Mouse (Mus musculus): ENCODE measurements around the gene Atp13a5. TPM values are rescaled to one million over a fixed set of nuclear protein-coding genes. Genes with fewer than 3 reads are reported as not detected.

Atp13a5 gene
- polyA plus RNA-seq, 1 experiment from 2014 or later: 0.20 TPM

GRCm38 (mm10) chr16:29327910-29328309 is 50.6 kb downstream of the Atp13a5 start:
- Histone ChIP-seq H3K36me3 (ENCODE audit: control insufficient read depth, insufficient read depth, low read length) (no peaks in the 10 kb centered on the region), H3K27me3 (ENCODE audit: control insufficient read depth, insufficient read depth, low read length) (no peaks in the 10 kb centered on the region), H3K9ac (ENCODE audit: low read length) (no peak overlapping the region), H3K4me2 (no peak overlapping the region), H3K4me3 (ENCODE audit: low read depth, low read length) (no peak overlapping the region), H3K27ac (ENCODE audit: low read depth, low read length) (no peak overlapping the region), H3K9me3 (ENCODE audit: control insufficient read depth, low read length) (no peaks in the 10 kb centered on the region), H3K4me1 (ENCODE audit: control insufficient read depth, insufficient read depth, low read length) (no peaks in the 10 kb centered on the region; the same call in 1 of the 2 replicates)
- WGBS: 61% methylated on average over 3 of the region's 3 CpGs
- no peak for ATAC-seq (ENCODE audit: low FRiP score)
- no peak for DNase-seq (ENCODE audit: low spot score, missing footprints)

GRCm38 (mm10) chr16:29325233-29325919 is 53.2 kb downstream of the Atp13a5 start:
- no peak overlapping the region for H3K27ac ChIP-seq (ENCODE audit: low read depth, low read length)
- H3K4me2 ChIP-seq: no peak overlapping the region
- H3K36me3 ChIP-seq (ENCODE audit: control insufficient read depth, insufficient read depth, low read length): no peaks in the 10 kb centered on the region
- no peak overlapping the region for H3K9ac ChIP-seq (ENCODE audit: low read length)
- H3K4me3 ChIP-seq (ENCODE audit: low read depth, low read length): no peak overlapping the region
- DNase-seq (ENCODE audit: low spot score, missing footprints): no peak
- no peak for ATAC-seq (ENCODE audit: low FRiP score)
- H3K9me3 ChIP-seq (ENCODE audit: control insufficient read depth, low read length): no peaks in the 10 kb centered on the region
- no peaks in the 10 kb centered on the region for H3K27me3 ChIP-seq (ENCODE audit: control insufficient read depth, insufficient read depth, low read length)
- 87% methylated on average over 7 of the region's 7 CpGs for WGBS
- no peaks in the 10 kb centered on the region; the same call in 1 of the 2 replicates for H3K4me1 ChIP-seq (ENCODE audit: control insufficient read depth, insufficient read depth, low read length)

GRCm38 (mm10) chr16:29320717-29321116 is 57.8 kb downstream of the Atp13a5 start:
- H3K27me3 ChIP-seq (ENCODE audit: control insufficient read depth, insufficient read depth, low read length): no peaks in the 10 kb centered on the region
- no peak overlapping the region for H3K4me2 ChIP-seq
- no peaks in the 10 kb centered on the region for H3K36me3 ChIP-seq (ENCODE audit: control insufficient read depth, insufficient read depth, low read length)
- no peaks in the 10 kb centered on the region; the same call in 1 of the 2 replicates for H3K4me1 ChIP-seq (ENCODE audit: control insufficient read depth, insufficient read depth, low read length)
- WGBS: 90% methylated on average over 3 of the region's 3 CpGs
- no peaks in the 10 kb centered on the region for H3K9me3 ChIP-seq (ENCODE audit: control insufficient read depth, low read length)
- H3K4me3 ChIP-seq (ENCODE audit: low read depth, low read length): no peak overlapping the region
- no peak overlapping the region for H3K9ac ChIP-seq (ENCODE audit: low read length)
- ATAC-seq (ENCODE audit: low FRiP score) (no peak), DNase-seq (ENCODE audit: low spot score, missing footprints) (no peak)
- no peak overlapping the region for H3K27ac ChIP-seq (ENCODE audit: low read depth, low read length)

GRCm38 (mm10) chr16:29315391-29315790 is 63.1 kb downstream of the Atp13a5 start:
- no peak for DNase-seq (ENCODE audit: low spot score, missing footprints)
- H3K4me3 ChIP-seq (ENCODE audit: low read depth, low read length): no peak overlapping the region
- H3K9me3 ChIP-seq (ENCODE audit: control insufficient read depth, low read length): no peaks in the 10 kb centered on the region
- 94% methylated on average over 3 of the region's 3 CpGs for WGBS
- no peak overlapping the region for H3K4me2 ChIP-seq
- H3K27ac ChIP-seq (ENCODE audit: low read depth, low read length): no peak overlapping the region
- no peak overlapping the region for H3K9ac ChIP-seq (ENCODE audit: low read length)
- ATAC-seq (ENCODE audit: low FRiP score): no peak
- H3K36me3 ChIP-seq (ENCODE audit: control insufficient read depth, insufficient read depth, low read length): no peaks in the 10 kb centered on the region
- no peaks in the 10 kb centered on the region for H3K27me3 ChIP-seq (ENCODE audit: control insufficient read depth, insufficient read depth, low read length)
- no peaks in the 10 kb centered on the region for H3K4me1 ChIP-seq (ENCODE audit: control insufficient read depth, insufficient read depth, low read length)

DNA sequence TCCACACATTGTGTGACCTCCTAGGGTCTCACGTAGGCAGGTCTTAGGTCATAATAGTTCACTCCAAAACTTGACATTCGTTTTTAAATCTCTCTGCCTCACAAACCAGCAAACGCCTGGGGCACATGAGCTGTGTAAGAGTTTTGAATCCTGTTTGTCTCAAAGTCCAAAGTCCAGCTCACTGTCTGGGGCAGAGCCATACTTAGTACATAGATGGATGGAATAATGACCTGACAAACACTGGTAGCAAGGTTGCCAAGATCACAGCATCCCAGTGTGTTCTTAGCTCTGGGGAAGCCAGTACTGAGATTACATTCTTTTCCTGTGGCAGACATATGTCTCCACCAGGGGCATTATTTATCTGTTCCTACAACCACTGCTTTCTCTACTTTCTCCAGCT is 63.5 kb downstream of the Atp13a5 start:
- H3K4me1 ChIP-seq (ENCODE audit: control insufficient read depth, insufficient read depth, low read length): no peaks in the 10 kb centered on the region
- no peak for ATAC-seq (ENCODE audit: low FRiP score)
- no peak overlapping the region for H3K4me3 ChIP-seq (ENCODE audit: low read depth, low read length)
- H3K9me3 ChIP-seq (ENCODE audit: control insufficient read depth, low read length): no peaks in the 10 kb centered on the region
- no peaks in the 10 kb centered on the region for H3K36me3 ChIP-seq (ENCODE audit: control insufficient read depth, insufficient read depth, low read length)
- no peaks in the 10 kb centered on the region for H3K27me3 ChIP-seq (ENCODE audit: control insufficient read depth, insufficient read depth, low read length)
- 83% methylated on average over 3 of the region's 3 CpGs for WGBS
- H3K4me2 ChIP-seq: no peak overlapping the region
- no peak overlapping the region for H3K9ac ChIP-seq (ENCODE audit: low read length)
- no peak overlapping the region for H3K27ac ChIP-seq (ENCODE audit: low read depth, low read length)
- DNase-seq (ENCODE audit: low spot score, missing footprints): no peak

DNA sequence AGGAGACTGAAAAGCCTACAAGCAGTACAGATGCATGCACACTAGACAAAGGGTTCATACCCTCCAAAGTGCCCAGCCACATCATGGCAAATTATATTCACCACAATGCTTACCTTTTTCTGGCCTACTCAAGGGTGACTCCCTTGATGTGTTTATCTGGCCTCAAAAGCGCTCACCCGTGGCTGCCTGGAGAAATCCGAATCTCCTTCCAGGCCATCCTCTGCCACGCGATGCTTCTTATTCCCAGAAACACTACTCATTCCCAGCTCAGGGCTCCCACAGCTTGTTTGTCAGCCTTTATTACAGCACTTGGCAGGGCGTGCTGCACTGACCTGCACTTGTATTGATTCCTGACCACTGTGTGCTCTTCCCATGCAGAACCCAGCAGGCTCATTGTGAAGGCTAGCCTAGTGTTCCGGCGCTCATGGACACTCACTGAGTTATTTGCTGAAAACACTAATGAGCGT is 80.9 kb downstream of the Atp13a5 start:
- ATAC-seq (ENCODE audit: low FRiP score) (no peak), DNase-seq (ENCODE audit: low spot score, missing footprints) (no peak)
- Histone ChIP-seq H3K4me1 (ENCODE audit: control insufficient read depth, insufficient read depth, low read length) (no peaks in the 10 kb centered on the region), H3K36me3 (ENCODE audit: control insufficient read depth, insufficient read depth, low read length) (no peaks in the 10 kb centered on the region), H3K27me3 (ENCODE audit: control insufficient read depth, insufficient read depth, low read length) (no peaks in the 10 kb centered on the region), H3K4me2 (no peak overlapping the region), H3K9me3 (ENCODE audit: control insufficient read depth, low read length) (no peaks in the 10 kb centered on the region), H3K9ac (ENCODE audit: low read length) (no peak overlapping the region), H3K27ac (ENCODE audit: low read depth, low read length) (no peak overlapping the region), H3K4me3 (ENCODE audit: low read depth, low read length) (no peak overlapping the region)
- 55% methylated on average over 9 of the region's 9 CpGs for WGBS

- H3K4me1 ChIP-seq (ENCODE audit: control insufficient read depth, insufficient read depth, low read length): no peaks in the 10 kb centered on the region
- 91% methylated on average over 5 of the region's 5 CpGs for WGBS
- H3K4me2 ChIP-seq: no peak overlapping the region
- no peaks in the 10 kb centered on the region for H3K27me3 ChIP-seq (ENCODE audit: control insufficient read depth, insufficient read depth, low read length)
- H3K27ac ChIP-seq (ENCODE audit: low read depth, low read length): no peak overlapping the region
- no peak overlapping the region for H3K9ac ChIP-seq (ENCODE audit: low read length)
- H3K4me3 ChIP-seq (ENCODE audit: low read depth, low read length): no peak overlapping the region
- DNase-seq (ENCODE audit: low spot score, missing footprints) (no peak), ATAC-seq (ENCODE audit: low FRiP score) (no peak)
- no peaks in the 10 kb centered on the region for H3K9me3 ChIP-seq (ENCODE audit: control insufficient read depth, low read length)
- no peaks in the 10 kb centered on the region for H3K36me3 ChIP-seq (ENCODE audit: control insufficient read depth, insufficient read depth, low read length)
These were observed 97.8 kb downstream of the Atp13a5 start for GRCm38 (mm10) chr16:29280691-29281090.

DNA sequence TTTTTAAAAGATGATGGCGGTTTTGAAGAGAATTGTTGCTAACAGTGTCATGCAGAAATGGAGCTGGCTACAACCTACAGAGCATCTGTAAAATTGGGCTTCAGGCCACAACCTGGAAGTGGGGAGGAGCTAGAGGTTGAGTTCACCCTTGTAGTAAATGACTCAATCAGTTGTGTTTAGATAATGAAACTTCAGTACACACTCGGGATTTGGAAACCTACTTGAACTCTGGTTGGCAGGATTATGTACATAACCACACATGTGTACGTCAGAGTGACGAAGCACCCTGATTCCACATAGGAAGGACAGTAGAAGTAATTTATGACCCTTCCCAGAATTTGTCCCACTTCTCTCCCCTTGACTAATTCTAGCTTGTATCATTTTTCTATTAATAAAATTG is 124.2 kb downstream of the Atp13a5 start:
- 88% methylated on average over 4 of the region's 4 CpGs for WGBS

GRCm38 (mm10) chr16:29235951-29236350 is 142.6 kb downstream of the Atp13a5 start:
- ATAC-seq (ENCODE audit: low FRiP score): no peak
- WGBS: 81% methylated on average over 5 of the region's 5 CpGs
- H3K9ac ChIP-seq (ENCODE audit: low read length): no peak overlapping the region
- H3K27me3 ChIP-seq (ENCODE audit: control insufficient read depth, insufficient read depth, low read length): no peaks in the 10 kb centered on the region
- H3K9me3 ChIP-seq (ENCODE audit: control insufficient read depth, low read length): no peaks in the 10 kb centered on the region
- H3K27ac ChIP-seq (ENCODE audit: low read depth, low read length): no peak overlapping the region
- H3K4me3 ChIP-seq (ENCODE audit: low read depth, low read length): no peak overlapping the region
- no peak for DNase-seq (ENCODE audit: low spot score, missing footprints)
- no peaks in the 10 kb centered on the region for H3K36me3 ChIP-seq (ENCODE audit: control insufficient read depth, insufficient read depth, low read length)
- H3K4me1 ChIP-seq (ENCODE audit: control insufficient read depth, insufficient read depth, low read length): no peaks in the 10 kb centered on the region
- H3K4me2 ChIP-seq: no peak overlapping the region

More for the DNA sequence above, 124.2 kb downstream of the Atp13a5 start:
- ATAC-seq (ENCODE audit: low FRiP score) (no peak), DNase-seq (ENCODE audit: low spot score, missing footprints) (no peak)
- H3K4me1 ChIP-seq (ENCODE audit: control insufficient read depth, insufficient read depth, low read length): no peaks in the 10 kb centered on the region
- H3K4me3 ChIP-seq (ENCODE audit: low read depth, low read length): no peak overlapping the region
- H3K4me2 ChIP-seq: no peak overlapping the region
- H3K9me3 ChIP-seq (ENCODE audit: control insufficient read depth, low read length): no peaks in the 10 kb centered on the region
- no peak overlapping the region for H3K9ac ChIP-seq (ENCODE audit: low read length)
- no peak overlapping the region for H3K27ac ChIP-seq (ENCODE audit: low read depth, low read length)
- no peaks in the 10 kb centered on the region for H3K27me3 ChIP-seq (ENCODE audit: control insufficient read depth, insufficient read depth, low read length)
- H3K36me3 ChIP-seq (ENCODE audit: control insufficient read depth, insufficient read depth, low read length): no peaks in the 10 kb centered on the region
